In the genomic region with DNA sequence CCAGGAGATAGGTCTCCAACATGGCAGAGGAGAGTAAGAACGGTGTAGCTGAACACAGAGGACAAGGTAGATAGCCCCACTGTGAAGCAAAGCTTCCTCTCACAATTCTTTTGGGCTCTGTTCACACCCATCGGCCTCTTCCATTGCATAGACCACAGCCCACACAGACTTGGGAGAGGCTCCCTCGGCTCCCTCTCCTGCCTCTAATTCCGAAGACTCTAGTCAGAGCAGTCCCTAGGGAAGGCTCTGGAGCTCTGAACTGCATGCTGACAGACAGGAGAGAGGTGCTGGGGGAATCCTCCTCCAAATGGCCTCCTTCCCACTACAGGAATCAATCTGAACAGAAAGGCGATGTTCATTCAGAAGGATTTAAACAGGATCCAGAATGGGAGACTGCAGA, we compare ENCODE assay signal across 27 mouse cellular contexts.
DNase-seq lines count a peak whose midpoint lies in the region; ATAC-seq and TF ChIP-seq lines count a peak whose summit lies in the region.
"Had no signal": no experiment of that assay in that cellular context is flagged by ENCODE, and none has a peak within 500 bp of the region (broad histone marks: within the 10 kb centered on the region; RNA-seq: fewer than 3 reads in every experiment).

No protein-coding gene starts in this region.

- H3K79me2 ChIP-seq in myocyte (ENCODE audit: control insufficient read depth, insufficient read depth): no peaks in the 10 kb centered on the region

- H3K4me3 ChIP-seq in midbrain, embryonic 14.5 days (replicated peaks; ENCODE audit: low read depth, low read length): no peak overlapping the region
- no peak overlapping the region for H3K4me3 ChIP-seq in midbrain, embryonic 15.5 days
- H3K4me3 ChIP-seq in myocyte: no peak overlapping the region
- H3K4me3 ChIP-seq in kidney, embryonic 15.5 days (replicated peaks): no peak overlapping the region
- H3K4me3 ChIP-seq: embryonic facial prominence, embryonic 10.5 days; embryonic facial prominence, embryonic 13.5 days; erythroblast, embryonic 14.5 days; forebrain, embryonic 12.5 days; forebrain, embryonic 15.5 days; hindbrain, embryonic 12.5 days; hindbrain, embryonic 15.5 days had no signal

- no peak overlapping the region for H3K27ac ChIP-seq in midbrain, embryonic 14.5 days (replicated peaks; ENCODE audit: low read depth, low read length)
- no peak overlapping the region for H3K27ac ChIP-seq in midbrain, embryonic 15.5 days
- H3K27ac ChIP-seq in kidney, embryonic 15.5 days: no peak overlapping the region
- H3K27ac ChIP-seq: embryonic facial prominence, embryonic 10.5 days; embryonic facial prominence, embryonic 13.5 days; forebrain, embryonic 12.5 days; forebrain, embryonic 15.5 days; hindbrain, embryonic 12.5 days; hindbrain, embryonic 15.5 days had no signal

- 77% methylated on average over 5 of the region's 5 CpGs for WGBS in midbrain, embryonic 14.5 days
- 82% methylated on average over 5 of the region's 5 CpGs for WGBS in midbrain, embryonic 15.5 days
- WGBS in kidney, embryonic 15.5 days: 64% methylated on average over 5 of the region's 5 CpGs

- H3ac ChIP-seq in myocyte (ENCODE audit: control insufficient read depth, insufficient read length): no peak overlapping the region

- H3K4me2 ChIP-seq in midbrain, embryonic 14.5 days (ENCODE audit: low read length): no peak overlapping the region
- H3K4me2 ChIP-seq in midbrain, embryonic 15.5 days: no peak overlapping the region
- H3K4me2 ChIP-seq in myocyte (ENCODE audit: low read depth): peak overlapping the region; percentile 14
- no peak overlapping the region for H3K4me2 ChIP-seq in kidney, embryonic 15.5 days
- H3K4me2 ChIP-seq: embryonic facial prominence, embryonic 13.5 days; forebrain, embryonic 12.5 days; forebrain, embryonic 15.5 days; heart, embryonic 11.5 days; hindbrain, embryonic 12.5 days; hindbrain, embryonic 15.5 days had no signal

- TF ChIP-seq POLR2A in myocyte (IDR thresholded peaks at IDR 0.05; ENCODE audit: insufficient read length, low read depth): no peak

- no peaks in the 10 kb centered on the region for H3K27me3 ChIP-seq in midbrain, embryonic 14.5 days (ENCODE audit: control insufficient read depth, insufficient read depth, low read length)
- H3K27me3 ChIP-seq in midbrain, embryonic 15.5 days (replicated peaks): no peaks in the 10 kb centered on the region
- no peaks in the 10 kb centered on the region for H3K27me3 ChIP-seq in myocyte (ENCODE audit: control insufficient read depth, insufficient read depth, insufficient read length)
- H3K27me3 ChIP-seq in kidney, embryonic 15.5 days: peaks cover 3% of the 10 kb centered on the region; the same call in 1 of the 2 replicates
- H3K27me3 ChIP-seq: CH12.LX; embryonic facial prominence, embryonic 13.5 days; forebrain, embryonic 12.5 days; forebrain, embryonic 15.5 days; hindbrain, embryonic 12.5 days; hindbrain, embryonic 15.5 days had no signal

- no peak overlapping the region for H3K9ac ChIP-seq in midbrain, embryonic 14.5 days (replicated peaks; ENCODE audit: low read length)
- no peak overlapping the region for H3K9ac ChIP-seq in midbrain, embryonic 15.5 days
- H3K9ac ChIP-seq in kidney, embryonic 15.5 days: no peak overlapping the region
- H3K9ac ChIP-seq: embryonic facial prominence, embryonic 13.5 days; forebrain, embryonic 12.5 days; forebrain, embryonic 15.5 days; hindbrain, embryonic 12.5 days; hindbrain, embryonic 15.5 days had no signal

- H3K9me3 ChIP-seq in midbrain, embryonic 14.5 days (ENCODE audit: control insufficient read depth, low read length): no peaks in the 10 kb centered on the region
- no peaks in the 10 kb centered on the region for H3K9me3 ChIP-seq in midbrain, embryonic 15.5 days
- no peaks in the 10 kb centered on the region for H3K9me3 ChIP-seq in kidney, embryonic 15.5 days (replicated peaks)
- H3K9me3 ChIP-seq: embryonic facial prominence, embryonic 10.5 days; embryonic facial prominence, embryonic 13.5 days; forebrain, embryonic 12.5 days; forebrain, embryonic 15.5 days; G1E; hindbrain, embryonic 12.5 days; hindbrain, embryonic 15.5 days had no signal

- no peaks in the 10 kb centered on the region for H3K36me3 ChIP-seq in midbrain, embryonic 14.5 days (ENCODE audit: control insufficient read depth, insufficient read depth, low read length)
- H3K36me3 ChIP-seq in midbrain, embryonic 15.5 days (replicated peaks): no peaks in the 10 kb centered on the region
- H3K36me3 ChIP-seq in myocyte (ENCODE audit: control insufficient read depth, insufficient read depth): no peaks in the 10 kb centered on the region
- no peaks in the 10 kb centered on the region for H3K36me3 ChIP-seq in kidney, embryonic 15.5 days
- H3K36me3 ChIP-seq: embryonic facial prominence, embryonic 10.5 days; embryonic facial prominence, embryonic 13.5 days; forebrain, embryonic 12.5 days; forebrain, embryonic 15.5 days; G1E; hindbrain, embryonic 12.5 days; hindbrain, embryonic 15.5 days had no signal

- DNase-seq in midbrain, embryonic 14.5 days: peak; percentile 15
- peak; percentile 52 for DNase-seq in MN1 (ENCODE audit: low spot score)
- no peak for DNase-seq in cerebellum, postnatal 36 days
- DNase-seq: adrenal gland, postnatal 10 days; adrenal gland, postnatal 36 days; B cell, adult 2 months; cerebellum, adult 11 months; cerebellum, adult 2 months; cerebellum, adult 9-11 months; cerebellum, postnatal 25 days; embryo, embryonic 11 days; gastrocnemius, postnatal 36 days had no signal

- ATAC-seq in midbrain, embryonic 14.5 days (ENCODE audit: low FRiP score, low TSS enrichment): no peak
- no peak for ATAC-seq in midbrain, embryonic 15.5 days (replicated peaks)
- ATAC-seq in kidney, embryonic 15.5 days (replicated peaks; ENCODE audit: low FRiP score): no peak
- ATAC-seq: activated CD4-positive, CD25-positive, alpha-beta regulatory T cell, adult 4 months; forebrain, embryonic 15.5 days; intestine, postnatal 0 days had no signal

- H3K4me1 ChIP-seq in midbrain, embryonic 14.5 days (ENCODE audit: control insufficient read depth, insufficient read depth, low read length): peaks cover 3% of the 10 kb centered on the region; the same call in 1 of the 2 replicates
- no peaks in the 10 kb centered on the region for H3K4me1 ChIP-seq in midbrain, embryonic 15.5 days
- peaks cover 13% of the 10 kb centered on the region; the same call in 1 of the 2 replicates for H3K4me1 ChIP-seq in kidney, embryonic 15.5 days
- H3K4me1 ChIP-seq: hindbrain, embryonic 12.5 days had no signal

TF ChIP-seq in myocyte, 11 proteins besides CTCF, POLR2A, EP300 and RAD21:
- TF ChIP-seq MYOG (IDR thresholded peaks at IDR 0.05; ENCODE audit: control insufficient read depth in 1 of 3, insufficient read depth in 1 of 3, insufficient read length in 2 of 3, low read depth in 2 of 3) (no peak), CEBPB (IDR thresholded peaks at IDR 0.05; ENCODE audit: insufficient read depth, poor library complexity, severe bottlenecking) (no peak), TCF12 (IDR thresholded peaks at IDR 0.05; ENCODE audit: insufficient read depth, poor library complexity, severe bottlenecking) (no peak), POLR2AphosphoS2 (IDR thresholded peaks at IDR 0.05; ENCODE audit: insufficient read length, low read depth) (no peak), REST (IDR thresholded peaks at IDR 0.05; ENCODE audit: insufficient read depth, insufficient read length) (no peak), MYOD1 (IDR thresholded peaks at IDR 0.05; ENCODE audit: control insufficient read depth in 1 of 3, insufficient read length in 2 of 3, low read depth in 2 of 3) (no peak), TCF3 (IDR thresholded peaks at IDR 0.05; ENCODE audit: insufficient read length, low read depth) (no peak), E2F4 (IDR thresholded peaks at IDR 0.05; ENCODE audit: insufficient read depth) (no peak), MAX (IDR thresholded peaks at IDR 0.05; ENCODE audit: low read depth) (no peak), USF1 (IDR thresholded peaks at IDR 0.05; ENCODE audit: low read depth) (no peak), SRF (IDR thresholded peaks at IDR 0.05; ENCODE audit: control insufficient read depth, insufficient read length, low read depth) (no peak)

Comparison
In these comparisons a context has a peak if more than half of its experiments do, and no peak if none do; other contexts are left out.
1. DNase-seq: peak in midbrain, embryonic 14.5 days (single experiment) and MN1 (single experiment); none in cerebellum, postnatal 36 days (0 of 2).